Mouse (Mus musculus): ENCODE results near the gene Treml1. TPM values are rescaled to one million over a fixed set of nuclear protein-coding genes. Genes with fewer than 3 reads are reported as not detected.

Treml1 gene
- total and polyA plus RNA-seq, 2 experiments from 2014 or later: 1.6 TPM; not detected in 1

GRCm38 (mm10) chr17:48389442-48389841 is 29.7 kb downstream of the Treml1 start:
- no peak overlapping the region for H3K4me2 ChIP-seq (ENCODE audit: low read depth, low read length)
- H3K9ac ChIP-seq (replicated peaks; ENCODE audit: low read length): no peak overlapping the region
- H3K9me3 ChIP-seq (ENCODE audit: low read length): no peaks in the 10 kb centered on the region
- whole genome bisulfite sequencing: 95% methylated on average over 5 of the region's 5 CpGs
- H3K36me3 ChIP-seq (ENCODE audit: insufficient read depth, low read length): peaks cover 68% of the 10 kb centered on the region
- DNase-seq (ENCODE audit: low spot score) (no peak), ATAC-seq (no peak)
- no peaks in the 10 kb centered on the region for H3K4me1 ChIP-seq (ENCODE audit: insufficient read depth, low read length)
- H3K27ac ChIP-seq: no peak overlapping the region
- TF ChIP-seq CTCF (IDR thresholded peaks at IDR 0.05; ENCODE audit: low read depth): no peak
- no peak overlapping the region for H3K4me3 ChIP-seq (ENCODE audit: low read length)
- H3K27me3 ChIP-seq (ENCODE audit: insufficient read depth, low read length): no peaks in the 10 kb centered on the region

GRCm38 (mm10) chr17:48391446-48391845 is 31.7 kb downstream of the Treml1 start:
- DNase-seq (ENCODE audit: low spot score) (no peak), ATAC-seq (no peak)
- Histone ChIP-seq H3K27ac (no peak overlapping the region), H3K27me3 (ENCODE audit: insufficient read depth, low read length) (no peaks in the 10 kb centered on the region), H3K4me1 (ENCODE audit: insufficient read depth, low read length) (no peaks in the 10 kb centered on the region), H3K36me3 (ENCODE audit: insufficient read depth, low read length) (peaks cover 76% of the 10 kb centered on the region), H3K9ac (replicated peaks; ENCODE audit: low read length) (no peak overlapping the region), H3K4me2 (ENCODE audit: low read depth, low read length) (no peak overlapping the region), H3K9me3 (ENCODE audit: low read length) (no peaks in the 10 kb centered on the region), H3K4me3 (ENCODE audit: low read length) (no peak overlapping the region)
- 85% methylated on average over 5 of the region's 5 CpGs for WGBS
- TF ChIP-seq CTCF (IDR thresholded peaks at IDR 0.05; ENCODE audit: low read depth): no peak

- ATAC-seq (no peak), DNase-seq (ENCODE audit: low spot score) (no peak)
- Histone ChIP-seq H3K9me3 (ENCODE audit: low read length) (no peaks in the 10 kb centered on the region), H3K4me3 (ENCODE audit: low read length) (no peak overlapping the region), H3K4me2 (ENCODE audit: low read depth, low read length) (no peak overlapping the region), H3K9ac (replicated peaks; ENCODE audit: low read length) (no peak overlapping the region), H3K27me3 (ENCODE audit: insufficient read depth, low read length) (no peaks in the 10 kb centered on the region), H3K27ac (no peak overlapping the region), H3K36me3 (ENCODE audit: insufficient read depth, low read length) (peaks cover 65% of the 10 kb centered on the region), H3K4me1 (ENCODE audit: insufficient read depth, low read length) (no peaks in the 10 kb centered on the region)
- 96% methylated on average over 3 of the region's 3 CpGs for WGBS
- no peak for TF ChIP-seq CTCF (IDR thresholded peaks at IDR 0.05; ENCODE audit: low read depth)
These were observed 32.9 kb downstream of the Treml1 start for GRCm38 (mm10) chr17:48392616-48393015.

- 84% methylated on average over 4 of the region's 4 CpGs for WGBS
- no peak for TF ChIP-seq CTCF (IDR thresholded peaks at IDR 0.05; ENCODE audit: low read depth)
- Histone ChIP-seq H3K27ac (no peak overlapping the region), H3K27me3 (ENCODE audit: insufficient read depth, low read length) (no peaks in the 10 kb centered on the region), H3K9ac (replicated peaks; ENCODE audit: low read length) (no peak overlapping the region), H3K4me1 (ENCODE audit: insufficient read depth, low read length) (no peaks in the 10 kb centered on the region), H3K4me2 (ENCODE audit: low read depth, low read length) (no peak overlapping the region), H3K9me3 (ENCODE audit: low read length) (no peaks in the 10 kb centered on the region), H3K36me3 (ENCODE audit: insufficient read depth, low read length) (peaks cover 21% of the 10 kb centered on the region; the same call in 1 of the 2 replicates), H3K4me3 (ENCODE audit: low read length) (no peak overlapping the region)
- DNase-seq (ENCODE audit: low spot score) (no peak), ATAC-seq (no peak)
These were observed 42.0 kb downstream of the Treml1 start for GRCm38 (mm10) chr17:48401710-48402109.

- no peak overlapping the region for H3K9ac ChIP-seq (replicated peaks; ENCODE audit: low read length)
- no peaks in the 10 kb centered on the region for H3K27me3 ChIP-seq (ENCODE audit: insufficient read depth, low read length)
- ATAC-seq (no peak), DNase-seq (ENCODE audit: low spot score) (no peak)
- no peak overlapping the region for H3K4me2 ChIP-seq (ENCODE audit: low read depth, low read length)
- no peak overlapping the region for H3K4me3 ChIP-seq (ENCODE audit: low read length)
- no peaks in the 10 kb centered on the region for H3K9me3 ChIP-seq (ENCODE audit: low read length)
- 91% methylated on average over 3 of the region's 3 CpGs for WGBS
- peaks cover 21% of the 10 kb centered on the region; the same call in 1 of the 2 replicates for H3K36me3 ChIP-seq (ENCODE audit: insufficient read depth, low read length)
- H3K27ac ChIP-seq: no peak overlapping the region
- H3K4me1 ChIP-seq (ENCODE audit: insufficient read depth, low read length): 0 out of 2 replicates have a peak, but pooled peaks cover 8% of the 10 kb centered on the region
- TF ChIP-seq CTCF (IDR thresholded peaks at IDR 0.05; ENCODE audit: low read depth): no peak
These were observed 43.0 kb downstream of the Treml1 start for GRCm38 (mm10) chr17:48402751-48403150.

DNA sequence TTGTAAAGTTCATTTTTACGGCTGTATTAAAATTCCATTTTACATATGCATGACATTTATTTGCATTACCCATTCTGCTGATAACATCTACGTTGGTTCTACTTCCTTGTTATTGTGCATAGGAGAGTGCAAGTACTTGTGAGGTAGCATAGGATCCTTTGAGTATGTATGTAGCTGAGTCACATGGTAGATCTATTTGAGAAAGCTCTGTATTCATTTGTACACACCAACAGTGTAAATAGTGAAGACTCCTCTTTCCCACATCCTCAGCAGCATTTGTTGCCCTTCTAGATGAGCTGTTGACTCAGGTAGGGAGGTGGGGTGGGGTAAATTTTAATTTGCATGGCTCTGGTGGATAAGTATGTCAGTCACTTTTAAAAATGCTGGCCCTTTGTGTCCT is 44.1 kb downstream of the Treml1 start:
- no peak for ATAC-seq
- Histone ChIP-seq H3K27ac (no peak overlapping the region), H3K4me1 (ENCODE audit: insufficient read depth, low read length) (0 out of 2 replicates have a peak, but pooled peaks cover 13% of the 10 kb centered on the region), H3K27me3 (ENCODE audit: insufficient read depth, low read length) (no peaks in the 10 kb centered on the region), H3K4me2 (ENCODE audit: low read depth, low read length) (no peak overlapping the region), H3K36me3 (ENCODE audit: insufficient read depth, low read length) (peaks cover 13% of the 10 kb centered on the region; the same call in 1 of the 2 replicates), H3K9ac (replicated peaks; ENCODE audit: low read length) (no peak overlapping the region), H3K9me3 (ENCODE audit: low read length) (no peaks in the 10 kb centered on the region), H3K4me3 (ENCODE audit: low read length) (no peak overlapping the region)
- 93% methylated on average over 2 of the region's 2 CpGs for WGBS
- DNase-seq (ENCODE audit: low spot score): no peak
- TF ChIP-seq CTCF (IDR thresholded peaks at IDR 0.05; ENCODE audit: low read depth): no peak

GRCm38 (mm10) chr17:48404706-48405105 is 45.0 kb downstream of the Treml1 start:
- DNase-seq (ENCODE audit: low spot score) (no peak), ATAC-seq (no peak)
- H3K27ac ChIP-seq: no peak overlapping the region
- H3K4me2 ChIP-seq (ENCODE audit: low read depth, low read length): no peak overlapping the region
- H3K9me3 ChIP-seq (ENCODE audit: low read length): no peaks in the 10 kb centered on the region
- H3K4me1 ChIP-seq (ENCODE audit: insufficient read depth, low read length): 0 out of 2 replicates have a peak, but pooled peaks cover 13% of the 10 kb centered on the region
- peaks cover 4% of the 10 kb centered on the region; the same call in 1 of the 2 replicates for H3K36me3 ChIP-seq (ENCODE audit: insufficient read depth, low read length)
- 85% methylated on average over 1 of the region's 1 CpGs for WGBS
- no peak overlapping the region for H3K4me3 ChIP-seq (ENCODE audit: low read length)
- TF ChIP-seq CTCF (IDR thresholded peaks at IDR 0.05; ENCODE audit: low read depth): no peak
- H3K9ac ChIP-seq (replicated peaks; ENCODE audit: low read length): no peak overlapping the region
- H3K27me3 ChIP-seq (ENCODE audit: insufficient read depth, low read length): no peaks in the 10 kb centered on the region

Measured in hindbrain, postnatal 0 days (tissue).